Comparison of ENCODE assay signal across 10 mouse cellular contexts in genomic region chr17:35389796-35390195, GRCm38 (mm10). TPM values are rescaled to one million over a fixed set of nuclear protein-coding genes. Genes with fewer than 3 reads are reported as not detected.
A peak's percentile ranks its signal among the peaks of the same experiment; 100 is the strongest.
DNase-seq lines count a peak whose midpoint lies in the region; ATAC-seq and TF ChIP-seq lines count a peak whose summit lies in the region.
"Not testable (repeated sequence)": the region's sequence is repeated elsewhere in the genome, so short reads cannot be mapped to it uniquely, and the experiment has no call there.
"Had no signal": no experiment of that assay in that cellular context is flagged by ENCODE, and none has a peak within 500 bp of the region (broad histone marks: within the 10 kb centered on the region; RNA-seq: fewer than 3 reads in every experiment).

No protein-coding gene starts in this region.

- H3K4me1 ChIP-seq in E14TG2a.4 (replicated peaks; ENCODE audit: low read depth, low read length); forebrain, embryonic 11.5 days (replicated peaks; ENCODE audit: control insufficient read depth, insufficient read depth, low read length); hindbrain, embryonic 14.5 days (replicated peaks; ENCODE audit: control insufficient read depth, insufficient read depth, low read length): not testable (repeated sequence)

- not testable (repeated sequence) for H3K4me2 ChIP-seq in forebrain, embryonic 11.5 days (ENCODE audit: low read depth, low read length, severe bottlenecking); hindbrain, embryonic 14.5 days (replicated peaks)

- H3K4me3 ChIP-seq in E14TG2a.4 (replicated peaks; ENCODE audit: low read length); forebrain, embryonic 11.5 days (ENCODE audit: low read depth, low read length); hindbrain, embryonic 14.5 days (replicated peaks; ENCODE audit: low read length): not testable (repeated sequence)

- not testable (repeated sequence) for ATAC-seq in forebrain, embryonic 11.5 days (replicated peaks; ENCODE audit: low FRiP score); hindbrain, embryonic 14.5 days (ENCODE audit: low FRiP score)

- peak; percentile 25 to 29 for DNase-seq in adrenal gland, postnatal 36 days
- DNase-seq in forebrain, embryonic 11.5 days (ENCODE audit: low spot score) = peak; percentile 72
- DNase-seq in hindbrain, embryonic 14.5 days (ENCODE audit: low spot score) = peak; percentile 37
- DNase-seq in layer of hippocampus, postnatal 10 days (ENCODE audit: low spot score in 2 of 2) = peak; percentile 16 to 20
- peak; percentile 51 for DNase-seq in lung, postnatal 36 days
- peak; percentile 51 for DNase-seq in right cerebral cortex, postnatal 4 days
- peak; percentile 83 for DNase-seq in thymus, postnatal 14 days

- TF ChIP-seq CTCF in E14TG2a.4 (conservative IDR thresholded peaks at IDR 0.05; ENCODE audit: low read length) = peak; percentile 57

- not testable (repeated sequence) for H3K9me3 ChIP-seq in E14TG2a.4 (ENCODE audit: low read length); forebrain, embryonic 11.5 days (ENCODE audit: control insufficient read depth, low read length); hindbrain, embryonic 14.5 days (ENCODE audit: control insufficient read depth, low read length)

- WGBS in forebrain, embryonic 11.5 days = 11% methylated on average over 7 of the region's 7 CpGs
- 6% methylated on average over 7 of the region's 7 CpGs for WGBS in hindbrain, embryonic 14.5 days

- not testable (repeated sequence) for H3K27me3 ChIP-seq in E14TG2a.4 (ENCODE audit: insufficient read depth, low read length); forebrain, embryonic 11.5 days (ENCODE audit: control insufficient read depth, insufficient read depth, low read length); hindbrain, embryonic 14.5 days (ENCODE audit: control insufficient read depth, insufficient read depth, low read length)

- H3K27ac ChIP-seq in forebrain, embryonic 11.5 days (ENCODE audit: low read depth, low read length); hindbrain, embryonic 14.5 days: not testable (repeated sequence)

- H3K36me3 ChIP-seq in E14TG2a.4 (ENCODE audit: insufficient read depth, low read length); forebrain, embryonic 11.5 days (ENCODE audit: control insufficient read depth, insufficient read depth, low read length); hindbrain, embryonic 14.5 days (replicated peaks; ENCODE audit: control insufficient read depth, insufficient read depth): not testable (repeated sequence)

- not testable (repeated sequence) for H3K9ac ChIP-seq in forebrain, embryonic 11.5 days (ENCODE audit: low read length); hindbrain, embryonic 14.5 days

RNA-seq across cellular contexts. Expression of gene H2-Q4, which starts 10.4 kb away (rescaled TPM):
- 10 to 100 TPM; 24.9 to 29.1 TPM for total RNA-seq in adrenal gland, postnatal 36 days (2021)
- 1.7 and 2.1 TPM in 2 replicates for polyA plus RNA-seq in forebrain, embryonic 11.5 days (2014; fragmentation: Nextera tagmentation; extraction: Ambion mirVana)
- polyA plus RNA-seq in hindbrain, embryonic 14.5 days (2014; fragmentation: Nextera tagmentation; extraction: Ambion mirVana) = 0.59 and 0.74 TPM in 2 replicates
- 1 to 10 TPM; 1.2 to 1.8 TPM for total RNA-seq in layer of hippocampus, postnatal 10 days (2021)

RNA-seq across cellular contexts. Expression of gene H2-Q6, which starts 34.9 kb away (rescaled TPM):
- 1 to 10 TPM; 2.4 to 6.2 TPM for total RNA-seq in adrenal gland, postnatal 36 days (2021)
- polyA plus RNA-seq in forebrain, embryonic 11.5 days (2014; fragmentation: Nextera tagmentation; extraction: Ambion mirVana) = 0.72 and 1.2 TPM in 2 replicates
- 0.44 and 0.71 TPM in 2 replicates for polyA plus RNA-seq in hindbrain, embryonic 14.5 days (2014; fragmentation: Nextera tagmentation; extraction: Ambion mirVana)
- not detected for total RNA-seq in layer of hippocampus, postnatal 10 days (2021)
- total RNA-seq: layer of hippocampus, postnatal 25 days had no signal

RNA-seq across cellular contexts. Expression of gene H2-Q2, which starts 47.8 kb away (rescaled TPM):
- 1 to 10 TPM; 1.4 to 1.9 TPM for total RNA-seq in adrenal gland, postnatal 36 days (2021)
- polyA plus RNA-seq in forebrain, embryonic 11.5 days (2014; fragmentation: Nextera tagmentation; extraction: Ambion mirVana) = 0.31 and 0.53 TPM in 2 replicates
- polyA plus RNA-seq in hindbrain, embryonic 14.5 days (2014; fragmentation: Nextera tagmentation; extraction: Ambion mirVana) = 3.0 and 3.1 TPM in 2 replicates
- 1 to 10 TPM; 2.0 to 2.1 TPM for total RNA-seq in layer of hippocampus, postnatal 10 days (2021)
- polyA plus RNA-seq: erythroblast, embryonic 14.5 days had no signal

RNA-seq across cellular contexts. Expression of gene H2-Q7, which starts 49.2 kb away (rescaled TPM):
- 1 to 10 TPM; 3.8 to 7.4 TPM for total RNA-seq in adrenal gland, postnatal 36 days (2021)
- polyA plus RNA-seq in forebrain, embryonic 11.5 days (2014; fragmentation: Nextera tagmentation; extraction: Ambion mirVana) = 10.5 and 10.6 TPM in 2 replicates
- 2.8 and 2.9 TPM in 2 replicates for polyA plus RNA-seq in hindbrain, embryonic 14.5 days (2014; fragmentation: Nextera tagmentation; extraction: Ambion mirVana)
- under 1 TPM; 0.31 to 0.39 TPM for total RNA-seq in layer of hippocampus, postnatal 10 days (2021)

Comparison
In these comparisons a context has a peak if more than half of its experiments do, and no peak if none do; other contexts are left out.
1. DNase-seq: peak in every context shown above with its lines; median percentile 83 in thymus, postnatal 14 days; 72 in forebrain, embryonic 11.5 days; 51 in lung, postnatal 36 days; 51 in right cerebral cortex, postnatal 4 days; 37 in hindbrain, embryonic 14.5 days; 27 in adrenal gland, postnatal 36 days; 18 in layer of hippocampus, postnatal 10 days.
2. RNA of gene H2-Q4, which starts 10.4 kb away (total RNA-seq): 24.9 to 29.1 TPM in adrenal gland, postnatal 36 days; 1.2 to 1.8 TPM in layer of hippocampus, postnatal 10 days; every median in the first group is over 4 times any median in the second.